Mouse (Mus musculus) frontal cortex, postnatal 25 days (tissue): ENCODE data around the gene Atp2b2.
"Not testable (repeated sequence)": the region's sequence is repeated elsewhere in the genome, so short reads cannot be mapped to it uniquely, and the experiment has no call there.

Source experiments
- DNase-seq, 2 experiments: peaks; one replicate each; pipeline ENCODE4 v3.0.0; 2022; ENCODE audit warnings: low spot score in 2 of 2

Gene Atp2b2

GRCm38 (mm10) chr6:113714276-113714675 lies 328.1 kb downstream of the Atp2b2 start:
- DNase-seq, result no peak

GRCm38 (mm10) chr6:113713389-113713788 lies 329.0 kb downstream of the Atp2b2 start:
- DNase-seq, result not testable (repeated sequence)

DNA sequence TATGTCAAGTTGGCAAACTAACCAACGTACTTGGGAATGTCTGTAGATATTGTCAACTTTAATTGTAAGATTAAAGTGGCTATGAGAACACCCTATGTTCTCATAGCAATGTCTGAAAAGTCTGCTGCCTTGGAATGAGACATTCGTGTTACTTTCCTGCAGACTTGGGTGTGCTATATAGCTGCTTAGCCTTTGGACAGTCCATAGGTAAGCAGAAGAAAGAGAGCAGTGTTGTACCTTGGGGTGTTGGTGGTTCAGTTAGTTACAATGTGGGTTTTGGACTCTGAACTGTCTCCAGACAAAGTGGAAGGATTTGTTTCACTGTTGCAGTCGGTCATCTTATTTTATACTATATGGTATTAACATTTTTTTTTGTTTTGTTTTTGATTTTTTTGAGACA lies 329.7 kb downstream of the Atp2b2 start:
- DNase-seq, result no peak

DNA sequence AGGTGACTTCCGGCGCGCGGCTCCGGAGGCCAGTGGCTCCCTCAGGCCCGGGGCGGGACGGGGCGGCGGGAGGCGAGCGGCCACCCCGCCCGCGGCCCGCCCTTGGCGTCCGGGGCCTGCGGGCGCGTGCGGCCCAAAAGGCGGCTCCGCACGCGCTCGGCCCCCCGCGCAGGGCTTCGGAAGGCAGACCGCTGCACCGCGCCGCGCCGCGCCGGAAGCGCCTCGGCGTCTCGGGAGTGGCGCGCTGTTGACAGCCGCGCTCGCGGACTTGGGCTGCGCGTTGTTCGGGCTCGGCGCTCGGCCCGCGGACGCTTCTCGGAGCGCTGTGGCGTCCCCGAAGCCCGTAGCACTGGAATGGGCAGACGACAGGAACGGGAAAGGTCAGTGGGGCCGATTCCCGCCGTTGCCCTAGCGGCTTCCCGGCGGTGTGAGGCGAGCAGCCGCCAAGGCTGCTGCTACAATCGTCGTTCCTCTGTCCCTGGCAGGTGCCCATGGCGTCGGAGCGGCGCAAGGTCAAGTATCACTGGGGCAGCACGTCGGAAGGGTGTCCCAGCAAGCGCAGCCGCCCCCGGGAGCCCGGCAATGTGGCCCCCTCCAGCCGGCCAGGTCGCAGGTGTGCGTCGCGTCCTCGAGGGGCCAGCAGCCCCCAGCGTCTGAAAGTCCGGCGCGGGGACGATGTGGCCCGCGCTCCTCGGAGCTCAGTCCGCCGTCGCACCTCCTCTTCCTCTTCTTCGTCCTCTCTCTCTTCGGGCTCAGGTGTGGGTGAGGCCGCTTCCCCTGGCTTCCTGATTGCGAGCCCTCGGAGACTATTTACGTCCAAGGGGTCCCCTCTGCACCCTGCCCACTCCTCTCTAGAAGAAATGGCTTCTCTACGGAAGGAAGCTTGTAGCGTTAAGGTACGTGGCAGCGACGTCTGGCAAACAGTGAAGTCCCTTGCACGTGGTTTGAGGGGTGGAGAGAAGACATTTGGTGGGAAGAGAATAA lies 344.9 kb downstream of the Atp2b2 start:
- no peak for DNase-seq

- peak; percentile 82 to 93 for DNase-seq
Measured at GRCm38 (mm10) chr6:113696582-113697221, 345.7 kb downstream of the Atp2b2 start, which contains the start of gene Tatdn2. Gene Tatdn2 (plus strand): TSS chr6:113697050.

DNA sequence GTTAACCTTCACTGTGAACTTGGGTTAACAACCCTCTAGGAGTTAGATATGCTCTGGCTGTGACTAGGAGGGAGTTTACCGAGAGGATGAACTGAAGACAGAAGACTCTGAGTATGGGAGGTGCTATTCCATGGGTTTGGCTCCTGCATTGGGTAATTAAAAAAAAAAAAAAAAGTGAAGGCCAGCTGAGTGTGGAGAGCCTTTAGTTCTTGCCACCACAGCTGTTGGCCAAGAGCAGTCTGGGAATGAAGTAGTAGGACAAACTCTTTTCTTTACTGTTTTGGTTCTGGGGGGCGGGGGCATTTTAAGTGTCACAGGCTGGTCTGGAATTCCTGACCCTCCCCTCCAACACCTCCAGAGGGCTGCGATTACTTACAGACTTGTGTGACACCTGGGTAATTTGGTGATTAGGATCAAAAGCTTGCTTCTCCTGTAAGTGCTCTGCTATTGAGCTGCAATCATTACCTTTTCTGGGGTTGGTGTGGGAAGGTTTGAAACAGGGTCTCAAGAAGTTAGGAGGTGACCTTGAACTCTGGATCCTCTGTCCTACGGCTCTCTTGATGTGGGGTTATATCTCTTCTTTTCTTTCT lies 346.6 kb downstream of the Atp2b2 start:
- no peak for DNase-seq

- no peak for DNase-seq
Measured at GRCm38 (mm10) chr6:113695203-113695602, 347.2 kb downstream of the Atp2b2 start.
